Mouse (Mus musculus) cerebellum, adult 2 months (tissue): ENCODE measurements at regions not wholly inside any gene's neighbourhood (a gene's known extent, or its start where the extent isn't known, plus 50 kb on each side); places are given as distances from the start of the nearest gene placed in this dataset.

Experiments
- CTCF ChIP-seq: fragments of 200-500 bp; IDR thresholded peaks from 2 replicates; pipeline ENCODE4 v1.5.1; 2011; ENCODE audit warnings: low read depth, mild to moderate bottlenecking, control low read depth, low read length, moderate library complexity, borderline replicate concordance; ENCODE audit not compliant: insufficient read depth
- POLR2A ChIP-seq: fragments of 200-500 bp; IDR thresholded peaks from 2 replicates; pipeline ENCODE4 v1.6.1; 2011; ENCODE audit warnings: low read length, control low read depth, borderline replicate concordance; ENCODE audit not compliant: insufficient read depth

DNA sequence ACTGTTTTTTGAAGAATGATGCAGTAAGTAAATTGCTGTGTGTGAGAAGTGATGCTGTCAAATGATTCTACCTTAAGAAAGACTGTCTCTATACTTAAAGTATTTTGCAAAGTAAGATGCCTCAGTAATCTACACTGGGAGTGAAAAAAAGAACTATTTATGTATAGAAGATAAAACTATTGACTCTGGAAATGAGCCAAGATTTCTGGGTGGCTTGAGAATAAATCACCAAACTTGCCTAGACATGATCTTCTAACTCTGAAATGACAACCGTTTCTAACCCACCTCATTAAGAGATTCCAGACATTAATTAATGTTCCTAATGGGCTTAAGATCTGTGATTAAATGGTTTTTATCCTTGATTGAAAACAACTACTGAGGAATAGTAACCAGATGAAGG lies 58.0 kb upstream of the Chd1 start:
- TF ChIP-seq POLR2A, result no peak
- TF ChIP-seq CTCF, result no peak
